Comparison of ENCODE assay signal across 9 mouse cellular contexts in the genomic region with DNA sequence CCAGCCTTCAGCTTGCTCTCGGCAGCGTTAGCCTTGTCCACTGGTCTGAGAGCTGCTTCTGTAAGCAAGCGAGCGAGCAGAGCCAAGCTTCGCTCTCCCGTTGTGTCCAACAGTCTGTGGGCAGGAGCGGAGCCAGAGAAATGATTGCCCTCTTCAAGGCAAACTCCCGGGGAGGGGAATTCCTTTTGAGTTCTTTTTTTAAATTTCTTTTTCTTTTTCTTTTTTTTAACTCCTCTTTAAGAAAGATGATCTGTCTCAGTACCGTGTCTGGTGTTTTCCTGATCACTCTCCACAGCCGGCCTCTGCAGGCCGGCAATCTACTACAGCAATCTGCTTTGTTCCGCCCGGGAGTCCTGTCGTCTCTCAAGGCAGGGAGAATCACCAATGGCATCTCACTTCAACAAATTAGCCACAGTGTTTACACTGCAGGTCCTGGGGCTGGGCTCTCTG.
DNase-seq lines count a peak whose midpoint lies in the region; ATAC-seq and TF ChIP-seq lines count a peak whose summit lies in the region.
"Had no signal": no experiment of that assay in that cellular context is flagged by ENCODE, and none has a peak within 500 bp of the region (broad histone marks: within the 10 kb centered on the region; RNA-seq: fewer than 3 reads in every experiment).

No protein-coding gene starts in this region.

- DNase-seq in kidney, postnatal 0 days (ENCODE audit: low spot score), result peak; percentile 69
- DNase-seq in kidney, postnatal 14 days, result no peak
- DNase-seq in cerebellum, adult 18-20 months, result peak; percentile 41 to 49
- DNase-seq in forebrain, postnatal 0 days, result peak; percentile 39
- DNase-seq in limb, embryonic 11.5 days (ENCODE audit: low spot score), result peak; percentile 65
- peak; percentile 77 for DNase-seq in midbrain, postnatal 0 days (ENCODE audit: low spot score)
- DNase-seq in urinary bladder, postnatal 4 days (ENCODE audit: low spot score in 2 of 2), result no peak
- DNase-seq in frontal cortex, postnatal 25 days (ENCODE audit: low spot score in 2 of 2), result no peak

- H3K9me3 ChIP-seq in kidney, postnatal 0 days (replicated peaks; ENCODE audit: low read length), result no peaks in the 10 kb centered on the region
- 0 out of 2 replicates have a peak, but pooled peaks cover 4% of the 10 kb centered on the region for H3K9me3 ChIP-seq in forebrain, postnatal 0 days (ENCODE audit: low read length)
- no peaks in the 10 kb centered on the region for H3K9me3 ChIP-seq in limb, embryonic 11.5 days (ENCODE audit: control insufficient read depth, low read length)
- no peaks in the 10 kb centered on the region for H3K9me3 ChIP-seq in midbrain, postnatal 0 days (ENCODE audit: low read length)

- H3K27ac ChIP-seq in kidney, postnatal 0 days, result peak overlapping the region; percentile 6; the same call in 1 of the 2 replicates
- no peak overlapping the region for H3K27ac ChIP-seq in forebrain, postnatal 0 days (ENCODE audit: low read depth, low read length)
- H3K27ac ChIP-seq in limb, embryonic 11.5 days (replicated peaks; ENCODE audit: low read depth, low read length), result no peak overlapping the region
- no peak overlapping the region for H3K27ac ChIP-seq in midbrain, postnatal 0 days (ENCODE audit: low read depth, low read length)

- H3K27me3 ChIP-seq in kidney, postnatal 0 days (ENCODE audit: insufficient read depth, low read length), result no peaks in the 10 kb centered on the region
- no peaks in the 10 kb centered on the region; the same call in 1 of the 2 replicates for H3K27me3 ChIP-seq in forebrain, postnatal 0 days (ENCODE audit: insufficient read depth, low read length)
- no peaks in the 10 kb centered on the region for H3K27me3 ChIP-seq in limb, embryonic 11.5 days (ENCODE audit: control insufficient read depth, insufficient read depth, low read length)
- no peaks in the 10 kb centered on the region for H3K27me3 ChIP-seq in midbrain, postnatal 0 days (ENCODE audit: insufficient read depth, low read length)

- no peak for TF ChIP-seq CTCF in kidney, postnatal 0 days (IDR thresholded peaks at IDR 0.05; ENCODE audit: low read depth)
- TF ChIP-seq CTCF in forebrain, postnatal 0 days (IDR thresholded peaks at IDR 0.05; ENCODE audit: low read depth), result no peak
- TF ChIP-seq CTCF in midbrain, postnatal 0 days (IDR thresholded peaks at IDR 0.05), result no peak

- WGBS in kidney, postnatal 0 days, result 6% methylated on average over 14 of the region's 14 CpGs
- 10% methylated on average over 14 of the region's 14 CpGs for WGBS in forebrain, postnatal 0 days
- 4% methylated on average over 14 of the region's 14 CpGs for WGBS in limb, embryonic 11.5 days
- 8% methylated on average over 14 of the region's 14 CpGs for WGBS in midbrain, postnatal 0 days

- H3K9ac ChIP-seq in kidney, postnatal 0 days (ENCODE audit: low read depth, low read length), result no peak overlapping the region
- no peak overlapping the region for H3K9ac ChIP-seq in forebrain, postnatal 0 days
- no peak overlapping the region for H3K9ac ChIP-seq in limb, embryonic 11.5 days (ENCODE audit: low read length)
- H3K9ac ChIP-seq in midbrain, postnatal 0 days (replicated peaks; ENCODE audit: low read length, poor library complexity, severe bottlenecking), result no peak overlapping the region

- peak overlapping the region; percentile 37 for H3K4me2 ChIP-seq in kidney, postnatal 0 days (ENCODE audit: low read length)
- H3K4me2 ChIP-seq in forebrain, postnatal 0 days (ENCODE audit: low read depth), result peak overlapping the region; percentile 32
- H3K4me2 ChIP-seq in limb, embryonic 11.5 days (ENCODE audit: low read depth, severe bottlenecking), result 0 out of 2 replicates have a peak overlapping the region, but pooled peaks have one; percentile 3
- H3K4me2 ChIP-seq in midbrain, postnatal 0 days (ENCODE audit: low read depth, low read length, poor library complexity, severe bottlenecking), result peak overlapping the region; percentile 36

- H3K4me3 ChIP-seq in kidney, postnatal 0 days (replicated peaks; ENCODE audit: low read depth, low read length), result no peak overlapping the region
- H3K4me3 ChIP-seq in forebrain, postnatal 0 days (ENCODE audit: low read depth, low read length), result peak overlapping the region; percentile 6; the same call in 1 of the 2 replicates
- no peak overlapping the region for H3K4me3 ChIP-seq in limb, embryonic 11.5 days (ENCODE audit: low read depth, low read length)
- H3K4me3 ChIP-seq in midbrain, postnatal 0 days (ENCODE audit: low read depth, low read length), result no peak overlapping the region

- H3K4me1 ChIP-seq in kidney, postnatal 0 days (replicated peaks; ENCODE audit: insufficient read depth, low read length), result peaks cover 7% of the 10 kb centered on the region; the same call in 1 of the 2 replicates
- H3K4me1 ChIP-seq in forebrain, postnatal 0 days (ENCODE audit: insufficient read depth), result no peaks in the 10 kb centered on the region; the same call in 1 of the 2 replicates
- H3K4me1 ChIP-seq in limb, embryonic 11.5 days (ENCODE audit: control insufficient read depth, insufficient read depth, low read length), result peaks cover 8% of the 10 kb centered on the region
- H3K4me1 ChIP-seq in midbrain, postnatal 0 days (ENCODE audit: insufficient read depth, low read length), result no peaks in the 10 kb centered on the region; the same call in 1 of the 2 replicates

- 0 out of 2 replicates have a peak, but pooled peaks have one; percentile 7 for ATAC-seq in kidney, postnatal 0 days (replicated peaks; ENCODE audit: low FRiP score, low read depth)
- ATAC-seq in forebrain, postnatal 0 days, result peak; percentile 54; the same call in 1 of the 2 replicates
- ATAC-seq in limb, embryonic 11.5 days (ENCODE audit: insufficient number of reproducible peaks, low FRiP score, low TSS enrichment, low read depth), result no peak
- ATAC-seq in midbrain, postnatal 0 days (ENCODE audit: low FRiP score), result no peak

- H3K36me3 ChIP-seq in kidney, postnatal 0 days (ENCODE audit: insufficient read depth, low read length), result no peaks in the 10 kb centered on the region
- no peaks in the 10 kb centered on the region for H3K36me3 ChIP-seq in forebrain, postnatal 0 days (ENCODE audit: insufficient read depth)
- H3K36me3 ChIP-seq in limb, embryonic 11.5 days (ENCODE audit: control insufficient read depth, insufficient read depth, low read length), result no peaks in the 10 kb centered on the region
- H3K36me3 ChIP-seq in midbrain, postnatal 0 days (ENCODE audit: insufficient read depth, low read length), result no peaks in the 10 kb centered on the region
- H3K36me3 ChIP-seq: G1E had no signal

Comparison
In these comparisons a context has a peak if more than half of its experiments do, and no peak if none do; other contexts are left out.
1. DNase-seq: peak in kidney, postnatal 0 days (single experiment), cerebellum, adult 18-20 months (2 of 2), forebrain, postnatal 0 days (single experiment), limb, embryonic 11.5 days (single experiment) and midbrain, postnatal 0 days (single experiment); none in kidney, postnatal 14 days (single experiment), urinary bladder, postnatal 4 days (0 of 2) and frontal cortex, postnatal 25 days (0 of 2).
2. ATAC-seq: peak in kidney, postnatal 0 days (single experiment) and forebrain, postnatal 0 days (single experiment); none in limb, embryonic 11.5 days (single experiment) and midbrain, postnatal 0 days (single experiment).
3. Peak in every context shown above with its lines, with median percentiles within 50 percentile points of each other: H3K4me2 ChIP-seq.